Mouse (Mus musculus) forebrain, embryonic 13.5 days (tissue): ENCODE data around the gene Ccdc85c. TPM values are rescaled to one million over a fixed set of nuclear protein-coding genes. Genes with fewer than 3 reads are reported as not detected.

Experiments
- ATAC-seq: fragments of 200-750 bp; cut with Nextera tagmentation; 2 replicates; pipeline ENCODE4 v1.8.0; 2017
- H3K27ac ChIP-seq: fragments of 300-500 bp; sonication (generic); 2 replicates; pipeline ENCODE4 v1.5.1; 2015; ENCODE audit warnings: inconsistent platforms, mild to moderate bottlenecking, moderate library complexity
- H3K27me3 ChIP-seq: fragments of 300-500 bp; sonication (generic); 2 replicates; pipeline ENCODE4 v1.6.1; 2015; ENCODE audit warnings: mild to moderate bottlenecking, inconsistent platforms
- H3K36me3 ChIP-seq: fragments of 300-500 bp; sonication (generic); 2 replicates; pipeline ENCODE4 v1.6.1; 2015; ENCODE audit warnings: mild to moderate bottlenecking, inconsistent platforms; ENCODE audit not compliant: poor library complexity, severe bottlenecking
- H3K4me1 ChIP-seq: fragments of 300-500 bp; sonication (generic); 2 replicates; pipeline ENCODE4 v1.6.1; 2015; ENCODE audit warnings: inconsistent platforms
- H3K4me2 ChIP-seq: fragments of 300-500 bp; sonication (generic); 2 replicates; pipeline ENCODE4 v1.6.1; 2015; ENCODE audit warnings: inconsistent platforms, mild to moderate bottlenecking, moderate library complexity
- H3K4me3 ChIP-seq: fragments of 300-500 bp; sonication (generic); 2 replicates; pipeline ENCODE4 v1.5.1; 2015; ENCODE audit warnings: mild to moderate bottlenecking, inconsistent platforms
- H3K9ac ChIP-seq: fragments of 300-500 bp; sonication (generic); 2 replicates; pipeline ENCODE4 v1.6.1; 2015; ENCODE audit warnings: mild to moderate bottlenecking, inconsistent platforms
- H3K9me3 ChIP-seq: fragments of 300-500 bp; sonication (generic); replicated peaks from 2 replicates; pipeline ENCODE4 v1.6.1; 2016; ENCODE audit warnings: inconsistent platforms
- WGBS: fragments of 180-500 bp; shearing (Covaris S2); methylation state at CpG from one replicate; pipeline ENCODE4 v1.1.7; 2015; 5-methylcytosine and 5-hydroxymethylcytosine counted together
- polyA plus RNA-seq: library from polyadenylated mRNA; unstranded; fragments of >200 nt; fragmentation: Nextera tagmentation; extraction: Ambion mirVana; gene quantifications from 2 replicates; pipeline ENCODE4 v1.2.1, GENCODE M21; 2015

The Ccdc85c gene
- polyA plus RNA-seq, 1 experiment from 2014 or later = 17.4 TPM

- Histone ChIP-seq H3K4me1 (peaks cover 50% of the 10 kb centered on the region), H3K9ac (no peak overlapping the region), H3K27ac (peak overlapping the region; percentile 57), H3K36me3 (0 out of 2 replicates have a peak, but pooled peaks cover 3% of the 10 kb centered on the region), H3K9me3 (no peaks in the 10 kb centered on the region), H3K4me2 (no peak overlapping the region), H3K27me3 (no peaks in the 10 kb centered on the region), H3K4me3 (no peak overlapping the region)
- WGBS = 30% methylated on average over 9 of the region's 9 CpGs
- no peak for ATAC-seq
These were observed 43.3 kb downstream of the Ccdc85c start for GRCm38 (mm10) chr12:108231901-108232300.

- peak overlapping the region; percentile 37; the same call in 1 of the 2 replicates for H3K9ac ChIP-seq
- ATAC-seq = peak; percentile 52
- H3K27ac ChIP-seq = peak overlapping the region; percentile 57
- H3K4me3 ChIP-seq = no peak overlapping the region
- H3K4me1 ChIP-seq = peaks cover 50% of the 10 kb centered on the region
- H3K4me2 ChIP-seq = no peak overlapping the region
- no peaks in the 10 kb centered on the region for H3K27me3 ChIP-seq
- 0 out of 2 replicates have a peak, but pooled peaks cover 3% of the 10 kb centered on the region for H3K36me3 ChIP-seq
- WGBS = 58% methylated on average over 16 of the region's 18 CpGs
- no peaks in the 10 kb centered on the region for H3K9me3 ChIP-seq
These were observed 44.1 kb downstream of the Ccdc85c start for GRCm38 (mm10) chr12:108230821-108231794.

GRCm38 (mm10) chr12:108230077-108230476 lies 45.1 kb downstream of the Ccdc85c start:
- 0 out of 2 replicates have a peak, but pooled peaks cover 3% of the 10 kb centered on the region for H3K36me3 ChIP-seq
- H3K4me2 ChIP-seq = no peak overlapping the region
- no peaks in the 10 kb centered on the region for H3K27me3 ChIP-seq
- no peak for ATAC-seq
- 83% methylated on average over 12 of the region's 12 CpGs for WGBS
- no peak overlapping the region for H3K27ac ChIP-seq
- H3K9me3 ChIP-seq = no peaks in the 10 kb centered on the region
- H3K4me1 ChIP-seq = peaks cover 51% of the 10 kb centered on the region
- H3K9ac ChIP-seq = no peak overlapping the region
- no peak overlapping the region for H3K4me3 ChIP-seq

- Histone ChIP-seq H3K4me3 (no peak overlapping the region), H3K9ac (no peak overlapping the region), H3K9me3 (no peaks in the 10 kb centered on the region), H3K27me3 (no peaks in the 10 kb centered on the region), H3K27ac (no peak overlapping the region), H3K4me2 (no peak overlapping the region), H3K36me3 (0 out of 2 replicates have a peak, but pooled peaks cover 3% of the 10 kb centered on the region), H3K4me1 (peaks cover 68% of the 10 kb centered on the region)
- no peak for ATAC-seq
- WGBS = 90% methylated on average over 16 of the region's 16 CpGs
These were observed 47.7 kb downstream of the Ccdc85c start for GRCm38 (mm10) chr12:108227527-108227926.

DNA sequence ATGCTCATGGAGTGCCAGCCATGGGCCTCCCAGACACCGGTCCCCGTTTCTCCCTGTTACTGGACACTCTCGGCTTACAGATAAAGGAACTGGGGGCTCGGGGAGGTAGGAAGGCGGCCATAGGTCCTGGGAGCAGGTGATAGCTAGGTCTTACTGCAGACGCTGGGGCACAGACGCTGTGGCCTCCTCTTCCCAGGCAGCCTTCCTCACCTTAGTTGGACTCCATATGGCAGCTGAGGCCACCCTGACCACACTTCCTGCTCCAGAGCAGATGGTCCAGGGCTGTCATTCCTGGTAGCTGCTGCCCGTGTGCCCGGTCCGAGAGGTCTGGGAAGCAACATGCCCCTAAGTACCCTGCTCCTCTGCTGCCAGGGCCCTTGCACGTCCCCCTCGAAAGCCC lies 48.3 kb downstream of the Ccdc85c start:
- no peak overlapping the region for H3K27ac ChIP-seq
- H3K9ac ChIP-seq = no peak overlapping the region
- H3K4me3 ChIP-seq = no peak overlapping the region
- H3K9me3 ChIP-seq = no peaks in the 10 kb centered on the region
- ATAC-seq = no peak
- 0 out of 2 replicates have a peak, but pooled peaks cover 3% of the 10 kb centered on the region for H3K36me3 ChIP-seq
- WGBS = 91% methylated on average over 12 of the region's 12 CpGs
- H3K27me3 ChIP-seq = no peaks in the 10 kb centered on the region
- peaks cover 66% of the 10 kb centered on the region for H3K4me1 ChIP-seq
- no peak overlapping the region for H3K4me2 ChIP-seq

DNA sequence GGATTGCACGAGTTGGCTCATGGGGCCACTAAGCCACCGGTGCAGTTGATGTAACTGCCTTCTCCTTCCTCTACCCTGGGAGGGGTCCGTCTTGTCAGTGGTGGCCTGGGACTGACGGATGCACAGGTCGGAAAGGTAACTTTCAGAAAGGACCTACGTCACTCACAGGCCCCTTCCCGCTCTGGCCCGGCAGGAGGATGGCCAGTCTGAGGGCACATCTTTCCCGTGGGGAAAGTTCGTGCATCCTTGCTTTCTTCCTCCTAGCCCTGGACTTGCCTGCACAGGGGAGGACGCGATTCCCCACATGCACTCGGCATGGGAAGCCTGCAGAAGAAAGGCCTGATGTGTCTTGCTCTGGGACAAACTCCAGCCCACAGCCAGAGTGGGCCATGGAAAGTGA lies 49.0 kb downstream of the Ccdc85c start:
- H3K4me2 ChIP-seq = no peak overlapping the region
- no peaks in the 10 kb centered on the region for H3K9me3 ChIP-seq
- H3K27me3 ChIP-seq = no peaks in the 10 kb centered on the region
- 0 out of 2 replicates have a peak, but pooled peaks cover 3% of the 10 kb centered on the region for H3K36me3 ChIP-seq
- no peak overlapping the region for H3K9ac ChIP-seq
- H3K4me1 ChIP-seq = peaks cover 66% of the 10 kb centered on the region
- ATAC-seq = no peak
- WGBS = 75% methylated on average over 13 of the region's 13 CpGs
- no peak overlapping the region for H3K27ac ChIP-seq
- no peak overlapping the region for H3K4me3 ChIP-seq

DNA sequence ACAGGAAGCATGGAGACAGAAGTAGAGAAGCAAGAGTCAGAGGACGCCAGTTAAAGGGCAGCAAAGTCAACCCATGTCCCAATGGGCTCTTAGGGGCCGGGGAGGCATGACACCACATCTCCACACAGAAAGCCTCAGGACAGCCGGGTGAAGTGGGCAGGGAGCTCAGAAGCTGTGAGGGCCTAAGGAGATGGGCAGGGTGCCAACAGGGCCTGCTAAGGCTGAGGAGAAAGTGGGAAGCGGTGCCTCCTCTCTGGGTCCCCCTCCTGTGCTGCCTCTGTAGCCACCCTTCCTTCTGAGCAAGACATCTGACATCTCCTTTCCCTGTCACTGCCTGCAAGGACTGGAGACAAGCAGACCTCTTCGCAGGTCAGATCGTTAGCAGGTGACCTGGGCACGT lies 49.4 kb downstream of the Ccdc85c start:
- no peak overlapping the region for H3K9ac ChIP-seq
- no peak overlapping the region for H3K4me2 ChIP-seq
- no peak for ATAC-seq
- H3K9me3 ChIP-seq = no peaks in the 10 kb centered on the region
- H3K4me1 ChIP-seq = peaks cover 66% of the 10 kb centered on the region
- 0 out of 2 replicates have a peak, but pooled peaks cover 3% of the 10 kb centered on the region for H3K36me3 ChIP-seq
- H3K27ac ChIP-seq = no peak overlapping the region
- H3K27me3 ChIP-seq = no peaks in the 10 kb centered on the region
- no peak overlapping the region for H3K4me3 ChIP-seq
- 49% methylated on average over 7 of the region's 7 CpGs for WGBS

DNA sequence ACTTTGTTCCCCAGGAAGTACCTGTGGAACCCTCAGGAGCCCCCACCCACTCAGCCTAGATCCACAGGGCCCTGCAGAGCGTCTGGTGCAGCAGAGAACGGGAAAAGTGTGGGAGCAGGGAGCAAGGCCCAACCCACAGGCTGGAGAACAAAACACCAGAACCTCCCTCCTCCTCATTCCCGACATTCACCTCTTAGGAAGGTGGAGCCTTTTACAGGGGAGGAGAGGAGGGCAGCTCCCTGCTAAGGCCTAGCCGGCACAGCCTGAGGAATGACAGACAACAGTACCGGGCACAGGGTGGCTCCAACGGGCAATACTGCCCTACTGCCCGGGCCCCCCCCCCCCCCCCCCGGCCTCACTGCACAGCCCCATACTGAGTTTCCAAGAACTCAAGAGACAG lies 51.9 kb downstream of the Ccdc85c start:
- ATAC-seq = no peak
- H3K4me1 ChIP-seq = peaks cover 89% of the 10 kb centered on the region
- H3K27ac ChIP-seq = no peak overlapping the region
- no peak overlapping the region for H3K4me2 ChIP-seq
- 26% methylated on average over 7 of the region's 8 CpGs for WGBS
- H3K27me3 ChIP-seq = no peaks in the 10 kb centered on the region
- no peak overlapping the region for H3K9ac ChIP-seq
- H3K9me3 ChIP-seq = no peaks in the 10 kb centered on the region
- H3K4me3 ChIP-seq = no peak overlapping the region
- 0 out of 2 replicates have a peak, but pooled peaks cover 3% of the 10 kb centered on the region for H3K36me3 ChIP-seq

- Histone ChIP-seq H3K4me2 (no peak overlapping the region), H3K4me3 (no peak overlapping the region), H3K27me3 (no peaks in the 10 kb centered on the region), H3K27ac (peak overlapping the region; percentile 54; the same call in 1 of the 2 replicates), H3K9me3 (no peaks in the 10 kb centered on the region), H3K9ac (no peak overlapping the region), H3K4me1 (peaks cover 91% of the 10 kb centered on the region), H3K36me3 (no peaks in the 10 kb centered on the region)
- 93% methylated on average over 7 of the region's 7 CpGs for WGBS
- no peak for ATAC-seq
These were observed 53.5 kb downstream of the Ccdc85c start for GRCm38 (mm10) chr12:108221712-108222111.

DNA sequence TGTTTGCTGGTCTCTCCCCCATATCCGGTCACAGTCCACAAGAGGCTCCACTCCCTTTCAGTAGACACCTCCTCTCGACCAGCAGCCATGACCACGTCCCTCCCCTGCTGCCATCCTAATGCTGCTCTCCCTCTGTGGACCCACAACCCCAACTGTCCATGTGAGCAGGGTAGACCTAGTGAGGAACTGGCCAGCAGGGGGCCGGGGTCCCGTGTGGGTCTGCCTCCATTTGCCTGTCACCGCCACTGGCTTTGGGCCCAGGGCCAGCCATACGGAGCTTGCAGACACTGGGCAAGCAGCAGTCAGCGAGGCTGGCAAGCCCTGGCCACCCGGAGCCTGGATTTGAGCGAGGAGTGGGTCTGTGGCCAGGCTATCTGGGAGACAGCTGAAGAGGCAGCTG lies 54.0 kb downstream of the Ccdc85c start:
- no peaks in the 10 kb centered on the region for H3K9me3 ChIP-seq
- H3K27me3 ChIP-seq = 0 out of 2 replicates have a peak, but pooled peaks cover 3% of the 10 kb centered on the region
- WGBS = 52% methylated on average over 10 of the region's 10 CpGs
- H3K4me1 ChIP-seq = peaks cover 91% of the 10 kb centered on the region
- peak overlapping the region; percentile 30; the same call in 1 of the 2 replicates for H3K9ac ChIP-seq
- ATAC-seq = peak; percentile 31; the same call in 1 of the 2 replicates
- H3K27ac ChIP-seq = peak overlapping the region; percentile 54; the same call in 1 of the 2 replicates
- no peaks in the 10 kb centered on the region for H3K36me3 ChIP-seq
- no peak overlapping the region for H3K4me3 ChIP-seq
- H3K4me2 ChIP-seq = no peak overlapping the region

DNA sequence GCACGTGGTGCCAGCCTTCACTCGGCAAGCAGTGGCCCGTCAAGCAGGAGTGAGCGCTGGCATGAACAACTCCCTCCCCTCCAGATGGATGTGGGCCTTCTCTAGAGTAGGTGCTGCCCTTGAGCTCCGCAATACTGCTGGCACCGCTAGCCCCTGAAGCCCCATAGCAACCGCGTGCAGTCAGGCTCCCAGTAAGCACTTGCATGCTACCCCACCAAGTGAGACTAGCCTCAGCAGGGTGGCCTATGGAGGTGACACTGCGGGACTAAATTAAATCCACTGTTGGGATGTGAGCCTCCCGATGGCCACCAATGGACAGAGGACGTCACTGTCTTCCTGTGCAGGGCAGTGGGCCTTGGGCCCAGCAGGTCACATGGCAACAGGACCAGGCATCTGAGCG lies 54.6 kb downstream of the Ccdc85c start:
- H3K4me1 ChIP-seq = peaks cover 87% of the 10 kb centered on the region
- 61% methylated on average over 12 of the region's 12 CpGs for WGBS
- H3K27ac ChIP-seq = peak overlapping the region; percentile 54

More for the DNA sequence above, 54.6 kb downstream of the Ccdc85c start:
- Histone ChIP-seq H3K9me3 (no peaks in the 10 kb centered on the region), H3K27me3 (0 out of 2 replicates have a peak, but pooled peaks cover 4% of the 10 kb centered on the region), H3K36me3 (no peaks in the 10 kb centered on the region), H3K9ac (peak overlapping the region; percentile 30; the same call in 1 of the 2 replicates), H3K4me3 (no peak overlapping the region), H3K4me2 (no peak overlapping the region)
- peak; percentile 48 for ATAC-seq
